Mouse (Mus musculus) ovary, postnatal 10 days (tissue): ENCODE measurements around the gene Mboat2.

Experiments used
- DNase-seq: peaks from one replicate; pipeline ENCODE4 v3.0.0; 2022; ENCODE audit warnings: low spot score

The Mboat2 gene

DNA sequence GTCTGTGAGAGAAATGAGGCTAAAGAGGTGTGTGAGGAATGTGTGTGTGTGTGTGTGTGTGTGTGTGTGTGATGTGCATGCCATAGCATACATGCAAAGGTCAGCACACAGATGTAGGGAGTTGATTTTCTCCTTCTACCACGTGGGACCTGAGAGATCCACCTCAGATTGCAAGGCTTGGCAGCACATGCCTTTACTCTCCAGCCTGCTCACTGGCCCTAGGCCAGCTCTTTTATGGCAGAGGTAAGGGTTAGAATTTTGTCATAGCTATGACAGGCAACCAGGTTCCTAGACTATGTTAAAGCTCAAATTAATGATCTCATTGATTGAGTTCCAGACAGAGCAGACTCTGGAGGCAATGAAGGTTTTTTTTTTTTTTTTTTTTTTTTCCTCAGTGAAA is 33.1 kb downstream of the Mboat2 start:
- no peak for DNase-seq

DNA sequence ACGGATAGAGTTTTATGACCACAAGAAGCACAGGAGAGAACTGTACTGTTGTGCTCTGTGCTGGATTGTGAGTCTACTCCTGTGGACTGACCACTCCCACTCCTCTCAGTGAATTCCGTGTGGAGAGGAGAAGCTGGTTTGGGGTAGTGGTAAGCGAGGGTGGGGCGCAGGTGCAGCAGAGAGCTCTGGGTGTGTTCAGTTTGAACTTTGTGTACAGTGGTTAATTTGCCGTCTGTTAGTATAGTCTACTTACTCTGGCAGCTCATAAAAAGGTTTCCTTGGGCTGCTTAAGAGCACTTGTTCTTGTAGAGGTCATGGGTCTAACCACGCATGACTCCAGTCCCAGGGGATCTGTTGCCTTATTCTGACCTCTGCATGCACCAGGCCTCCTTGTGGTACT is 36.0 kb downstream of the Mboat2 start:
- DNase-seq, result no peak

- no peak for DNase-seq
Measured at GRCm38 (mm10) chr12:24868694-24869093, 38.0 kb downstream of the Mboat2 start.

GRCm38 (mm10) chr12:24869231-24869630 is 38.6 kb downstream of the Mboat2 start:
- DNase-seq, result no peak

GRCm38 (mm10) chr12:24870901-24871300 is 40.2 kb downstream of the Mboat2 start:
- no peak for DNase-seq

DNA sequence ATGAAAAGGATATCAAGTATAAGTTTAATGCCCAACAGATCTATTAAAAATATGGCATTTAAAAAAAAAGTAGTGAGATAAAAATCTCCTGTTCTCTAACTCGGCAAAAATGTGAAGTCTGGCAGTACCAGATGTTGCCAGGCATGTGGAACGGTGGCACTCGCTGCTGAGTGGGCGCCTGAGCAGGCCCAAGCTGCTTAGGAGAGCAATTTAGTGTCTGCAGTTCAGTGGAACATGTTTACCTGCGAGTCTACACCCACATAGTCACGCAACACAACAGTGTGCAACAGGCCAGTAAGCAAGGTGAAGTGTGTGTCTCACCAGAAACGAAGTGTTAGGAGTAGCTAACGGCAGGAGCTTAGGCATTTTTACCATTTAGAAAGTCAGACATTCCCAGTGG is 41.6 kb downstream of the Mboat2 start:
- no peak for DNase-seq

- DNase-seq, result no peak
Measured at GRCm38 (mm10) chr12:24872689-24873088, 42.0 kb downstream of the Mboat2 start.

GRCm38 (mm10) chr12:24875908-24876307 is 45.2 kb downstream of the Mboat2 start:
- DNase-seq, result no peak

- DNase-seq, result no peak
Measured at GRCm38 (mm10) chr12:24877231-24877630, 46.6 kb downstream of the Mboat2 start.

DNA sequence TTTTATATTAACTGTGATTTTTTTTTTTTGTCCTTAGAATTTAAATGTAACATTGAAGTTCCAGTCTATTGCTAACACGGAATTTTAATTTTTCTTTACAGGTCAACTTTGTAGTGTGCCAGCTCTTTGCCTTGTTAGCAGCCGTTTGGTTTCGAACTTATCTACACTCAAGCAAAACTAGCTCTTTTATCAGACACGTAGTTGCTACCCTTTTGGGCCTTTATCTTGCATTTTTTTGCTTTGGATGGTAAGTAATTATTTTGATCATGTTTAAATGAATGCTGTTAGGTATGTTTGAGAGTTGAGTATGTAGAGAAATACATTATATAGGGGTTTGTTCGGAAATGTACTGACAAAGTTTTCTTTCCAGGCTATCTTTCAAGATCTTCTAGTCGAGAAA is 47.4 kb downstream of the Mboat2 start:
- DNase-seq, result no peak

- no peak for DNase-seq
Measured at GRCm38 (mm10) chr12:24878735-24879362, 48.2 kb downstream of the Mboat2 start.

DNA sequence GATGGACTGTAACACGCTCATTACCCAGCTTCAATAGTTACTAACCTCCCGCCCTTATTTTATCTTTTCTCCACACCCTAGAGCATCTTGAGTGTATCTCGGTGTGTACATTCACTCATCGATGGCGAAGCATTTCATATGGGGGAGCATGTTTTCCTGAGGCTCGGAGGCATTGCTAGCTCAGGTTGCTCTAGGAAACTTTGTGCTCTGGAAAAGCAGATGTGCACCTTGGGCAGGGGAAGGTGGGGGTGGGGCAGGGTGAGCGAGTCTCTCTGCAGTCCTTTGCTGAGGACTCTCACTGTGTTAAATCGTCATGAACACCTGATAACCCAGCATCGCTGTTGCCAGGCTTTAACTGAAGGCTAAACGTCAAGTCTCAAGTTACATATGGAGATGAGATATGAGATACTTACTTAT is 48.9 kb downstream of the Mboat2 start:
- DNase-seq, result no peak

GRCm38 (mm10) chr12:24883279-24883678 is 52.6 kb downstream of the Mboat2 start:
- no peak for DNase-seq

- DNase-seq, result no peak
Measured at GRCm38 (mm10) chr12:24886800-24887199, 56.1 kb downstream of the Mboat2 start.

DNA sequence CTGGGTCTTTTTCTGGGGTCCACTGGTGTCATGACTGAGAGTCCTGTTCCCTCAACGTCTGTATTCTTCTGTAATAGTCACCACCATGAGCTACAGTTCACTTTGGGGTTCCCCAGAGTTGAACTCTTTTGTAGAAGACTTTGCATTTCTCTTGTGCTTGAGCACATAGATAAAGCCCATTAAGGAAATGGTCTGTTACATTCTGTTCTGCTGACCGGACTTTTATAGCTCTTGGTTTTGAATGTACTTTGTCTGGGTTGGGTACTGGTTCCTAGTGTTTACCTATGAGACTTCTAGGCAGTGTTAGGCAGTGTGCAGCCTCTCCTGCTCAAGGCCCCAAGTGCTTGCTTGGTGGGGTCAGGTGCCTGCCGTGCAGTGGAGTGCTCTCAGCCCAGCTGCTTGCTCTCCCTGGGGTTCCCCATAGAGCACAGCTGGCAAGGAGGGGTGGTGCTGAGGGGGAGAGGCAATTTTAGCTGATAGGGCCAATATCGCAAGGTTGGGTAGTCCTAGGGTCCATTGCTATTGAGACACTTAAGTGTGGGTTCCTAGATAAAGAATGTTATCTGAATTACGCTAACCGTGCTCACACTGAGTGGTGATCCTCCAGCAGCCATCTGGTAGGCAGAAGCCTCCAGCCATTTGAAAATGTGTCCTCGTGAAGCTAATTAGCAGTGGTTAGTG is 58.8 kb downstream of the Mboat2 start:
- DNase-seq, result no peak

DNA sequence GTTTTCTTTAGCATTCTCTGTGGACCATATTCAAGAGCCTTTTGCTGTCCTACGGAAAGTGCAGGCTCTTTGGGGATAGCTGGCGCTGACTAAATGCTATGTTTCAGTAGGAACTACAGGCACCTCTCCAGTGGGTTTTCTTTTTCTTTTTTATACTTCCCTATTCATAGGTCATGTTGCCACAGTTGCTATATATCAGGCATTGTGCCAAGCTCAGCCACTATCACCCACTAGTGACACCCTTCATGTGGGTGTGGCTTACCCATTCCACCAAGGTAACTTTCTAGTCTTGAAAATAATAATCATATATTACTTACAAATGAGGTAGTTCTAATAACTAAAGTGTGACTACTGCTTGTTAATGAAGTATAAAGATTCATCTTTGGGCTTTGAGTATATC is 59.5 kb downstream of the Mboat2 start:
- no peak for DNase-seq

GRCm38 (mm10) chr12:24890684-24891459 is 60.2 kb downstream of the Mboat2 start:
- no peak for DNase-seq

- DNase-seq, result no peak
Measured at GRCm38 (mm10) chr12:24892536-24892935, 61.9 kb downstream of the Mboat2 start.

- no peak for DNase-seq
Measured at GRCm38 (mm10) chr12:24893777-24894468, 63.2 kb downstream of the Mboat2 start.

DNA sequence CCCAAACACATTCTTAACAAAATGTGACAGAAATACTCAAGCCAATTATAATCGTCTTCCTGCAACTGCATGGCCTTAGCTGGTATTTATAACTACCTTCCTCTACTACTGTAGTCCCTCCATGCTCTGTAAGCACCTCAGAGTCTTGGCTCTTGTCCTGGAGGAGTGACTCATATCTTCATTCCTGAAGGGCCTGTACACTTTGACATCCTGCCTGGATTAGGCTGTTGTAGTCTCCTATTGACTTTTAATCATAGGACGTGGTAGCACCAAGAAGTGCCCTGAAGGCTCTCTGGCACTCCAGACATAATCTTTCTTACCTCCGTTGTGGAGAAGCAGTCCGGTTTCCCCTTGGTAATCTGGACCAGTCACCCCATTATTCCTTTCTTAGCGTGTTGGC is 64.7 kb downstream of the Mboat2 start:
- no peak for DNase-seq

DNA sequence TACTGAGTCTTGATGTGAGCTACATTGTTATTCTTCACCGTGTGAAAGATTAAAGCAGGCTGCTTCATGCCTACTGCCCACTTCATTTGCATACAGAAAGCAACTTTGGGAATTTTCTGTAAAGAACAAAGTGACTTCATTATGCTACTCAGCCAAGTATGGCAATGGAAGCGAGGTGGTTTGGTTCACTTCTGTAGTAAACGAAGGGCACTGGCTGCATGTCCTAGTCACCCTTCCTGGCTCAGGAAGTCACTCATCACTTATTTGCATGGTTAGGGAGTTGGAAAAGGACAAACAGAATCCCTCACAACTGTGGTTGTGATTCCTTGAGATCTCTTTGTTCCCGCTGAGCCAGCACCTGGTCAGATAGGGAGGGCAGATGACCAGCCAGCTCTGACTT is 66.7 kb downstream of the Mboat2 start:
- DNase-seq, result no peak

GRCm38 (mm10) chr12:24898226-24898625 is 67.5 kb downstream of the Mboat2 start:
- DNase-seq, result no peak

DNA sequence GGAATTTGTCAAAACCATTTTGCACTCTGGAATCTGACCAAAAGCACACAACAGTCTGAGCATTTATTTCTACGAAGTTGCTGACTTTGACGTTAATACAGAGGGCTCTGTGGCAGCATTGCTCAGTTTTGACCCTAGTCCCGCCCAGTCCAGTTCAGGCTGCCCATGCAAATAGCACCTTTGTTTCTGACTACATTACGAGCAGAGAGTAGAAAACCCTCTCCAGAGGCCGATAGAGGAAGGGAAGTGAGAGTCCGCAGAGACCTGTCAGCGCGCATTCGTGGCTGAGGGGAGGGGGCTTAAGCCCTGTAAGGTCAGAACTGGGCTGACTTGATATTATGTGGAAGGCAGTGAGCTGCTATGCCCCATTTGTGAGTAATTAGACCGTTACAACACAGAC is 69.0 kb downstream of the Mboat2 start:
- no peak for DNase-seq
